Mouse (Mus musculus) right cerebral cortex, postnatal 25 days (tissue): ENCODE measurements around the gene Slc18a3.
A peak's percentile ranks its signal among the peaks of the same experiment; 100 is the strongest.

Experiments used
- DNase-seq: peaks from one replicate; pipeline ENCODE4 v3.0.0; 2022

Slc18a3 gene

DNA sequence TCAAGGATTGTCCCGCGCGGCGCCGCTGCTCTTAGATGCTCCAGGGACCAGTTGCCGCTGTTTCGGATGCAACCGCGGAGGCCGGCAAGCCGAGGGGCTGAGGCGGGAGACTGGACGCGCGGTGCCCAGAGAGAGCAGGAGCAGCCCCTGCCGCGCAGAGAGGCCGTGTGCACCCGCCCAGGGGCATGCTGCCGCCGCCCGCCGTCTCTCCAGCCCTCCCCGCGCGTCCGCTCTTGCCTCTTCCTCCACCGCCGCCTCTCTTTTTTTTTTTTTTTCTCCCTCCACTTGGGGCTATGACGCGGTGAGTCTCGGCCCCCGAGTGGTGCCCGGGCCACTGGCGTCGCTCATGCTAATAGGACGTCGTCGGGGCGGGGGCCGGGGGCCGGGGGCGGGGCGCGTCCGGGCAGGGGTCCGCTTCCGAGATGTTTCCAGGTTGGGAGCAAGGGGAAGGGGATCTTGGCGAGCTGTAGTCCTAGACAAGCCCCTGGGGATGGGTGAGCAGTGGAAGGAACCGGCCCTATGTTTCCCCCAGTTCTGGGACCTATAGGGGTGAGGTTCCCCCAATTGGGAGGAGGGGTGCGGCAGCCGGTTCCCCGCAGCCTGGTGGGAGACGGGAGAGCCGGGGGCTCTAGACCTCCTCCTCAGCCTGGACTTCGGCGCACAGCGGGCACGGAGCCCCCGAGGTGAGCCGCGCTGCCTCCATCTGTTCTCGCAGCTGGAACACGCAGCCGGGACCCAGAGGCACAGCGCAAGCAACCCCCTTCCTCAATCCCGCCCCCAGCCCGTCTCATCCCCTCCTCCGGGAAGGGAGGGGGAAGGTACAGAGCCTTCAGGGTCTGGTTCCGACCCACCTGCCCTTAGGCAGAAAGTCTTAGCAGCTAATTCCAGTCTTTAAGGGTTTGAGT, at the start of gene Slc18a3:
Slc18a3 (minus strand) TSS at position 250 of the 905 bp plus-strand sequence.
- DNase-seq, result no peak

- DNase-seq, result peak; percentile 92
These were observed 48.8 kb upstream of the Slc18a3 start, which contains the start of gene Ercc6 for GRCm38 (mm10) chr14:32513336-32514032. Ercc6 (plus strand) TSS chr14:32513521.

GRCm38 (mm10) chr14:32512912-32513311, 48.3 kb upstream of the Slc18a3 start:
- no peak for DNase-seq

- no peak for DNase-seq
These were observed 44.9 kb upstream of the Slc18a3 start for GRCm38 (mm10) chr14:32509443-32509961.

DNA sequence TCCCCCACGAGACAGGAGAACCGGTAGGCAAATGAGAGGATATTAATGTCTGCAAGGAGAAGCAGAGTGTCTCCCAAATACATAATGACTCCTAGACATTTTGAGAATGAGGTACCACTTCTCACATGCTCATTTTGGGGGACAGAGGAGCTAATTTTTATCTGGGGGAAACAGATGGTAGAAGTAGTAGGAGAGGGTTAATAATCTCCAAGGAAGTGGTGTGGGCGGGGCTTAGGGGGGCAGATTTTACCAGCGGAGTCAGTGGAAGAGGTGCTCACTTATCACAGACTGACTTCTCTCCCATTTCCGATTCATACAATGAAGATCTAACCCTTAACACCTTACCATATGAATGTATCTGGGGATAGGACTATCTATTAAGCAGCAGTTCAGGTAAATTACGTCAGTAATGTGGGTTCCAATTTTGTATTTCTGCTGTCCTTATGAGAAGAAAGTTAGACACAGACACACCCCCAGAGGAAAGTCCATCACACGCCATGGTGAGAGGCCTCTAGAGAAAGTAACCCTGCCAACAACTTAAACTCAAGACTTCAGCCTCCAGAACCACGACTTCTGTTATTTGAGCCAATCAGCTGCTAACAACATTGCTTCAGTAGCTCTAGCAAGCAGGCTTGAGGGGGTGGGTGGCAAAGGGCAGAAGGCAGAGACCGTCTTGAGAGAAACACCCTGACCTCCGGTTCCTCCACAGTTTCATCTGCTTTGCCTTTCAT, 43.6 kb upstream of the Slc18a3 start:
- no peak for DNase-seq

GRCm38 (mm10) chr14:32507216-32507615, 42.6 kb upstream of the Slc18a3 start:
- DNase-seq, result no peak

GRCm38 (mm10) chr14:32506329-32506728, 41.7 kb upstream of the Slc18a3 start:
- DNase-seq, result no peak

GRCm38 (mm10) chr14:32503897-32504296, 39.2 kb upstream of the Slc18a3 start:
- no peak for DNase-seq

GRCm38 (mm10) chr14:32502764-32503688, 38.4 kb upstream of the Slc18a3 start:
- no peak for DNase-seq

DNA sequence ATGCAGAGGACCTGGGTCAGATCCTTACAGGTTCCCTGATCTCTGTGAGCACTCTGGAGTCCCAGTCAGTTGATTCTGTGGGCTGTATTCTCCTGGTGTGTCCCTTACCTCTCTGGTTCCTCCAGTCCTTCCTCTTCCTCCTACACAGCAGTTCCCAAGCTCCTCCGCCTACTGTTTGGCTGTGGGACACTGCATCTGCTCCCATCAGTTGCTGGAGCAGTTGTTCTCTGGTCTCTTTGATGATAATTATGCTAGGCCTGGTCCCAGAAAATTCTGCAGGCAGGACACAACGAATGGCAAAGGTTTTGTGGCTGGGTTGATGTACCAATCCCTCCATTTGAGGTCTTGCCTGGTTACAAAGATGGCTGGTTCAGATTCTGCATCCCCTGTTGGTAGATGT, 36.7 kb upstream of the Slc18a3 start:
- no peak for DNase-seq

DNA sequence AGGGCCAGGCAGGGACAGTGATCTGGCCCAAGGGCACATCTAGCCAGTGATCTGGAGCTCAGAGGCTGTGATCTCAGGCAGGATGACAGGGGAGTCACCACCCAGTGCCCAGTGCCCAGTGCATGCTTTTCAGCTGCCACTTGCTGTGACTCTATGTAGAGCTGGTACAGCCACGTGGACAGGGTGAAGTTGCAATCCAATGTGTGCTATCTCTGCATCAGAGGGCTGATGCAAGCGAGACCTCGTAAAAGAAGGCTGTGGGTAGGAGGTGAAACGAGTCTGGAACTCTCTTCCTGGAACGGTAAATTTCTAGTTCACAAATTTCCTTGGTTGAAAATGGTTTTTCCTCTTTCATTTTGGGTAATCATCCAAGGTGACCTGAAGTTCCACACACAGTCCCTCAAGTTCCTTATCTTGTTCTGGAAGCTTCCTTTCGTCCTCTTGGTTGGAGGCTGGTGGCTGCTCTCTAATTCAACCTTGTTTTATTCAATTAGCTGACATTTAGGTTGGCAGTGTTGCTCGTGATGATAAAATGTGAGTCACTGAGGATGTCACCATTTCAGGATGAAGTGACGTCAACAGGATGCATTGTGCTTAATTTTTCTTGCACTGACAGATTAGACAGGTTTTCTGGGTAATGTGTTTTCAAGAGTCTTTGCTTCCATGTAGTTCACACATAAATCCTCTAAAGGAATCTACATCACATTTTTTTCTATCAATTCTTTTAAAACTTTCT, 31.6 kb upstream of the Slc18a3 start:
- DNase-seq, result no peak

DNA sequence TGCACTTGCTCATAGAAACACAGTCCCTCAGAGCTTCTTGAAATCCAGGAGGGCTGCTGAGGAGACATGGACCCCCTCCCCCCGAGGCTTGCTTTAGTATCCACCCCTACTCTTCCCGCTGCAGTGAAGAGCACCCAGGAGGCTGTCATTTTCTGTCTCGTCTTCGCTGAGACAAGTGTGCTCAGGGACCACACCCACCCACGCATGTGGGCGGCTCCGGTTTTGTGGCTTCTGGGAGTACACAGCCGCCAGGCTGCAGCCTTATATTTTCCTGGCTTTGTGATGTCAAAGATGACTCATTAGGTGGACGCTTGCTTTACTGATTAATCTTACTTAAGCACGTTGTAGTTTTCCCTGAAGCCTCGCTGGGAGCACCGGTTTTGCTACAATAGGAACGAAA, 27.9 kb upstream of the Slc18a3 start:
- DNase-seq, result no peak

- no peak for DNase-seq
These were observed 17.4 kb upstream of the Slc18a3 start for GRCm38 (mm10) chr14:32482061-32482460.

DNA sequence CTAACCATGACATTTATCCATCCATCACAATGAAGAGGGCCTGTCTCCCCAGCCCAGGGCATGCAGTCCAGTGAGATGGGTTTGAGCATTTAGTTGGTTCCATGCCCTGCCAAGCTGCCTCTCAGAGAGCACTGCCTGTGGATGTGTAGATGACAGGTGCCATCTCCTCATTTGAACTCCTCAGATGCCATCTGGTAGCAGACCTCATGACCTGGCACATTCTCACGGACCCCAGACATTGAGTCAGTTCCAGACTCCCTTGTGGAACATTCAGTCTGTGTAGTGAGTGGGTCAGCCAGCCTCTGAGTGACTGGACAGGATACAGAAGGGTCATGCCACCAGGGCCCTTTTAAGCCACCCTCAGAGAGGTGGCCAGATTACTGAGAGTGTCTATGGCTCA, 12.9 kb upstream of the Slc18a3 start:
- no peak for DNase-seq

GRCm38 (mm10) chr14:32476559-32476958, 11.9 kb upstream of the Slc18a3 start:
- no peak for DNase-seq

DNA sequence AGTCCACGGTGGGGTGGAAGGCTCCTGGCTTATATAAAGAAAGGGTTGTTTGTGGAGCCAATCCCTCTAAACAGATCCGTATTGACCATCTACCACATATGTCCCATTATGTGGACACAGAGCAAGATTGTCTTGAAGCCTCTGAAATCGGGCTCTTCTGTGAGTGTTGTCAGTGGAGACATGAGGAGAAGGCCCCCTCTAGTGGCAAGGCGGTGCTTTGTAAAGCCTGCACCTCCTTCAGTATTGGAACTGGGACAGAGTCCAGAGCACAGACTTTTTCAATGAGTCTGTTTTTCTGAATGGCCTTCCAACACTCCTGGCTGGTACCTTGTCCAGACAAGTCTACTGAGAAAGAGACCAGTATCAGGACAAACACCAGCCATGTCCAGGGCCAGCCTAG, 8.3 kb upstream of the Slc18a3 start:
- DNase-seq, result peak; percentile 43

DNA sequence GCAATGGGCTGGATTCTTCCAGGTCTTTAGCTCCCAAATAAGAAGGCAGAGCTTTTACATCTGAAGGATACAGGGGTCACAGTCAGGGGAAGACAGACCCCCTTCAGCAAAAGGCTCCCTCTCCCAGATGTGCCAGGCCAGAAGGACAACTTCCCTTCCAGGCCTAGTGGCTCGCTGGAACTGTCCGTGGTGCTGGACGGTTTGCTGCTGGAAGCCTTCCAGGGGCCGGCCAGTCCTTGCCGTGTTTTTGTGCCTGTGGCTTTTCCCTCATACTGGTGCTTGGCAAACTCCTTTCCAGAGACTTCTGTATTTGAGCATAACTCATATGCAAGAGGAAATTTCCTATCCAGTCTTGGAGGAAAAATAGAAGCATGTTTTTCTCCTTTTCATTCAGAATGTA, 3.0 kb upstream of the Slc18a3 start:
- DNase-seq, result no peak

- DNase-seq, result no peak
These were observed 1.2 kb upstream of the Slc18a3 start, which contains the start of gene Chat for GRCm38 (mm10) chr14:32465889-32466288. Chat (minus strand) TSS chr14:32465989.

DNA sequence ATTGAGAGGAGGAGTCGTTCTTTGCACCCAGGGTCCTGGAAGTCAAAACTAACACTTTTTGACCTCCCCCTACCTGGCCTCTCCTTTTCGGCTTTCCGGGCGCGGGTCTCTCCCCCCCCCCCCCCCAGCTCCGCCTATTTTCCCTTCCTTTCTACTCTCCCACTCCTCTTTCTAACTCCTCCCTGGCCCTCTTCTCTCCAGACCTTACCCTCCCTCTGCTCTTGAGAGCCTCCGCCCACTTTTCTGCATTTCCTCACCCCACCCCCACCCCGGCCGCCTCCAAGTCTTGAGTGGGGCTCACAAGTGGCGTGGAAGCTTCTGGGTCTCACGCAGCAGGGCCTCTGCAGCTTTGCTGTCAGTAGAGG, 838 bp upstream of the Slc18a3 start:
- no peak for DNase-seq

- DNase-seq, result no peak
These were observed 1.2 kb downstream of the Slc18a3 start for GRCm38 (mm10) chr14:32463211-32464040.
